Mouse (Mus musculus): Measurements from ENCODE around the gene Dpf3. TPM values are rescaled to one million over a fixed set of nuclear protein-coding genes. Genes with fewer than 3 reads are reported as not detected.
A peak's percentile ranks its signal among the peaks of the same experiment; 100 is the strongest.

Dpf3 gene
- total and polyA plus RNA-seq, 2 experiments from 2014 or later: 5.2 to 15.3 TPM

DNA sequence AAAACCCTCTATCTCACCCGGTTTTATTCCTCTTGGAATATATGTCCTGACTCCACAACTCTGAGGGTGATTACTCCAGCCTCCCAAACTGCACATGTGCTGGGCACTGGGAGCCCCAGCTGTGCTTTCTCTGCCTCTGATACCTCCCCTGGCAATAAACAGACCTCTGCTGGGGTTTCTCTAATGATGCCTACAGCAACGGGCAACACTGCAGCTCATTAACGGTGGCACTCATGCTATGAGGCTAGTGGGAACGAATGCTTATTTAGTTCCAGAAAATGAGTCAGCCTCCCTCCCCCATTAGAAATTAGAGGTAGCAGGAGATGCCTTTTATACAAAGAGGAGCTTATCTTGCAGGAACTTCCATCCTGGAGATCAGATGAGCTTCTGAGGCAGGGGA is 25.3 kb upstream of the Dpf3 start:
- no peak overlapping the region for H3K4me2 ChIP-seq (ENCODE audit: low read depth, low read length)

DNA sequence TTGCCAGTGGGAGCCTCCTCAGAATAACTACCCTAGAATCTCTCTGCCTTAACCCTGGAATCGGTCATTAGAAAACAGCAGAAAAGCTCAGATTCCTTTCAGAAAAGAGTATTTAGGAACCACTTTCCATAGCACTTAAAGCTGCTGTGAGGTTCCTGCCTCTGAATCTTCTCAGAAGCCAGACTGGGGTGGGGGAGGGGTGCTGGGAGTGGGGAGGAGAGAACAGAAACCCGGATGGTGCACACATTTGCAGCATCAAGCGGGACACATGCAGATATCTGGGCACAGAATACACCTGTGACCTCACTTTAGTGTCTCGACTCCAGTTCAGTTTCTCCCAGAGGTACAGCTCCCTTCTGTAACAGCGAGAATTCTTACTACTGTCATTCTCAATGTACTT is 23.1 kb upstream of the Dpf3 start:
- Histone ChIP-seq H3K9me3 (replicated peaks; ENCODE audit: control insufficient read depth, low read length) (no peaks in the 10 kb centered on the region), H3K9ac (replicated peaks; ENCODE audit: low read depth, low read length) (no peak overlapping the region), H3K4me1 (ENCODE audit: control insufficient read depth, insufficient read depth) (no peaks in the 10 kb centered on the region), H3K36me3 (replicated peaks; ENCODE audit: control insufficient read depth, insufficient read depth, low read length) (no peaks in the 10 kb centered on the region), H3K4me2 (ENCODE audit: low read depth, low read length) (no peak overlapping the region), H3K4me3 (ENCODE audit: low read depth, low read length) (no peak overlapping the region), H3K27ac (ENCODE audit: low read depth) (no peak overlapping the region), H3K27me3 (ENCODE audit: control insufficient read depth, insufficient read depth, low read length) (no peaks in the 10 kb centered on the region)
- TF ChIP-seq CTCF (IDR thresholded peaks at IDR 0.05; ENCODE audit: low read depth): no peak
- no peak for TF ChIP-seq EP300 (IDR thresholded peaks at IDR 0.05; ENCODE audit: low read depth)
- DNase-seq (ENCODE audit: low spot score) (no peak), ATAC-seq (ENCODE audit: insufficient read depth, low read depth) (no peak)
- 64% methylated on average over 5 of the region's 5 CpGs for WGBS

More for the DNA sequence above, 25.3 kb upstream of the Dpf3 start:
- H3K36me3 ChIP-seq (replicated peaks; ENCODE audit: control insufficient read depth, insufficient read depth, low read length): no peaks in the 10 kb centered on the region
- H3K27ac ChIP-seq (ENCODE audit: low read depth): no peak overlapping the region
- 24% methylated on average over 4 of the region's 4 CpGs for WGBS
- no peak for TF ChIP-seq EP300 (IDR thresholded peaks at IDR 0.05; ENCODE audit: low read depth)
- TF ChIP-seq CTCF (IDR thresholded peaks at IDR 0.05; ENCODE audit: low read depth): no peak
- DNase-seq (ENCODE audit: low spot score): no peak
- H3K9ac ChIP-seq (replicated peaks; ENCODE audit: low read depth, low read length): no peak overlapping the region
- H3K4me1 ChIP-seq (ENCODE audit: control insufficient read depth, insufficient read depth): no peaks in the 10 kb centered on the region
- H3K9me3 ChIP-seq (replicated peaks; ENCODE audit: control insufficient read depth, low read length): no peaks in the 10 kb centered on the region
- H3K4me3 ChIP-seq (ENCODE audit: low read depth, low read length): no peak overlapping the region
- no peaks in the 10 kb centered on the region for H3K27me3 ChIP-seq (ENCODE audit: control insufficient read depth, insufficient read depth, low read length)
- no peak for ATAC-seq (ENCODE audit: insufficient read depth, low read depth)

GRCm38 (mm10) chr12:83506543-83506942 is 19.0 kb upstream of the Dpf3 start:
- H3K27me3 ChIP-seq (ENCODE audit: control insufficient read depth, insufficient read depth, low read length): no peaks in the 10 kb centered on the region
- ATAC-seq (ENCODE audit: insufficient read depth, low read depth): no peak
- H3K4me2 ChIP-seq (ENCODE audit: low read depth, low read length): no peak overlapping the region
- 74% methylated on average over 10 of the region's 10 CpGs for WGBS
- no peak overlapping the region for H3K27ac ChIP-seq (ENCODE audit: low read depth)
- TF ChIP-seq EP300 (IDR thresholded peaks at IDR 0.05; ENCODE audit: low read depth) (no peak), CTCF (IDR thresholded peaks at IDR 0.05; ENCODE audit: low read depth) (no peak)
- H3K9me3 ChIP-seq (replicated peaks; ENCODE audit: control insufficient read depth, low read length): no peaks in the 10 kb centered on the region
- no peaks in the 10 kb centered on the region for H3K36me3 ChIP-seq (replicated peaks; ENCODE audit: control insufficient read depth, insufficient read depth, low read length)
- DNase-seq (ENCODE audit: low spot score): no peak
- no peak overlapping the region for H3K4me3 ChIP-seq (ENCODE audit: low read depth, low read length)
- H3K9ac ChIP-seq (replicated peaks; ENCODE audit: low read depth, low read length): no peak overlapping the region
- no peaks in the 10 kb centered on the region for H3K4me1 ChIP-seq (ENCODE audit: control insufficient read depth, insufficient read depth)

DNA sequence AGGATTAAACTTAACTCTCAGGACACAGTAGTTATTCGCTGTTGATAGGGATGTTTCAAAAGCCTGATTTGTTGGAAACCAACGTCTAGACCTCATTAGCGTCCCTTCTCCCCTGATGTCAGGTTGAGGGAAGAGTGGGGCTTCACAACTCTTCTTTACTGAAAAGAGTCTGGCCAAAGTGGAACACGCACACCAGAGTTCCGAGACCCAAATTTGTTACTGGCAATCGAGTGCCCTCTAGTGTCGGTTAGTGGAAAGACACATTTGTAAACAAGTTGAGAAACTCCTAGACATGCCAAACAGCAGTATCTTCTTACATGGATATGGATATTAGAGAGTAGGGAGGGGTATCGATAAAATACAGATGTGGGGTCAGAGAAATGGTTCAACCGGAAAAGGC is 14.7 kb upstream of the Dpf3 start:
- H3K27ac ChIP-seq (ENCODE audit: low read depth): no peak overlapping the region

GRCm38 (mm10) chr12:83499256-83499655 is 11.7 kb upstream of the Dpf3 start:
- Histone ChIP-seq H3K4me3 (ENCODE audit: low read depth, low read length) (no peak overlapping the region), H3K9me3 (replicated peaks; ENCODE audit: control insufficient read depth, low read length) (no peaks in the 10 kb centered on the region), H3K36me3 (replicated peaks; ENCODE audit: control insufficient read depth, insufficient read depth, low read length) (no peaks in the 10 kb centered on the region), H3K4me2 (ENCODE audit: low read depth, low read length) (no peak overlapping the region), H3K4me1 (ENCODE audit: control insufficient read depth, insufficient read depth) (no peaks in the 10 kb centered on the region), H3K9ac (replicated peaks; ENCODE audit: low read depth, low read length) (no peak overlapping the region), H3K27ac (ENCODE audit: low read depth) (no peak overlapping the region), H3K27me3 (ENCODE audit: control insufficient read depth, insufficient read depth, low read length) (no peaks in the 10 kb centered on the region)
- TF ChIP-seq CTCF (IDR thresholded peaks at IDR 0.05; ENCODE audit: low read depth) (no peak), EP300 (IDR thresholded peaks at IDR 0.05; ENCODE audit: low read depth) (no peak)
- 79% methylated on average over 5 of the region's 5 CpGs for WGBS
- ATAC-seq (ENCODE audit: insufficient read depth, low read depth) (no peak), DNase-seq (ENCODE audit: low spot score) (no peak)

More for the DNA sequence above, 14.7 kb upstream of the Dpf3 start:
- Histone ChIP-seq H3K4me2 (ENCODE audit: low read depth, low read length) (no peak overlapping the region), H3K27me3 (ENCODE audit: control insufficient read depth, insufficient read depth, low read length) (no peaks in the 10 kb centered on the region), H3K4me3 (ENCODE audit: low read depth, low read length) (no peak overlapping the region), H3K9ac (replicated peaks; ENCODE audit: low read depth, low read length) (no peak overlapping the region), H3K9me3 (replicated peaks; ENCODE audit: control insufficient read depth, low read length) (no peaks in the 10 kb centered on the region), H3K4me1 (ENCODE audit: control insufficient read depth, insufficient read depth) (no peaks in the 10 kb centered on the region), H3K36me3 (replicated peaks; ENCODE audit: control insufficient read depth, insufficient read depth, low read length) (no peaks in the 10 kb centered on the region)
- 0 out of 2 replicates have a peak, but pooled peaks have one; percentile 27 for ATAC-seq (ENCODE audit: insufficient read depth, low read depth)
- TF ChIP-seq CTCF (IDR thresholded peaks at IDR 0.05; ENCODE audit: low read depth): peak; percentile 89
- TF ChIP-seq EP300 (IDR thresholded peaks at IDR 0.05; ENCODE audit: low read depth): no peak
- DNase-seq (ENCODE audit: low spot score): peak; percentile 78
- 6% methylated on average over 9 of the region's 9 CpGs for WGBS

GRCm38 (mm10) chr12:83497959-83498358 is 10.4 kb upstream of the Dpf3 start:
- H3K4me2 ChIP-seq (ENCODE audit: low read depth, low read length): no peak overlapping the region
- no peaks in the 10 kb centered on the region for H3K4me1 ChIP-seq (ENCODE audit: control insufficient read depth, insufficient read depth)
- 79% methylated on average over 3 of the region's 3 CpGs for WGBS
- H3K27ac ChIP-seq (ENCODE audit: low read depth): no peak overlapping the region
- H3K27me3 ChIP-seq (ENCODE audit: control insufficient read depth, insufficient read depth, low read length): no peaks in the 10 kb centered on the region
- DNase-seq (ENCODE audit: low spot score): no peak
- H3K9me3 ChIP-seq (replicated peaks; ENCODE audit: control insufficient read depth, low read length): no peaks in the 10 kb centered on the region
- no peaks in the 10 kb centered on the region for H3K36me3 ChIP-seq (replicated peaks; ENCODE audit: control insufficient read depth, insufficient read depth, low read length)
- H3K4me3 ChIP-seq (ENCODE audit: low read depth, low read length): no peak overlapping the region
- H3K9ac ChIP-seq (replicated peaks; ENCODE audit: low read depth, low read length): no peak overlapping the region
- TF ChIP-seq CTCF (IDR thresholded peaks at IDR 0.05; ENCODE audit: low read depth) (no peak), EP300 (IDR thresholded peaks at IDR 0.05; ENCODE audit: low read depth) (no peak)
- no peak for ATAC-seq (ENCODE audit: insufficient read depth, low read depth)
